Mouse (Mus musculus) hindbrain, embryonic 16.5 days (tissue): Measurements from ENCODE around the gene Elmo2. TPM values are rescaled to one million over a fixed set of nuclear protein-coding genes. Genes with fewer than 3 reads are reported as not detected.

Experiments used
- ATAC-seq: fragments of 200-750 bp; cut with Nextera tagmentation; 2 replicates; pipeline ENCODE4 v1.8.0; 2017; ENCODE audit warnings: moderate TSS enrichment, moderate library complexity
- H3K27ac ChIP-seq: fragments of 300-500 bp; sonication (generic); 2 replicates; pipeline ENCODE4 v1.5.1; 2014; ENCODE audit warnings: low read depth, mild to moderate bottlenecking, control low read depth, low read length, moderate library complexity
- H3K27me3 ChIP-seq: fragments of 300-500 bp; sonication (generic); replicated peaks from 2 replicates; pipeline ENCODE4 v1.6.1; 2014; ENCODE audit warnings: low read length; ENCODE audit not compliant: control insufficient read depth, insufficient read depth
- H3K36me3 ChIP-seq: fragments of 300-500 bp; sonication (generic); 2 replicates; pipeline ENCODE4 v1.6.1; 2014; ENCODE audit warnings: mild to moderate bottlenecking, low read length, moderate library complexity, mixed read lengths; ENCODE audit not compliant: control insufficient read depth, insufficient read depth
- H3K4me1 ChIP-seq: fragments of 300-500 bp; sonication (generic); 2 replicates; pipeline ENCODE4 v1.6.1; 2014; ENCODE audit warnings: low read depth, low read length; ENCODE audit not compliant: control insufficient read depth, insufficient read depth
- H3K4me2 ChIP-seq: fragments of 300-500 bp; sonication (generic); 2 replicates; pipeline ENCODE4 v1.6.1; 2014; ENCODE audit warnings: mild to moderate bottlenecking, low read length, control low read depth, moderate library complexity
- H3K4me3 ChIP-seq: fragments of 300-500 bp; sonication (generic); 2 replicates; pipeline ENCODE4 v1.5.1; 2014; ENCODE audit warnings: mild to moderate bottlenecking, low read length, control low read depth, moderate library complexity
- H3K9ac ChIP-seq: fragments of 300-500 bp; sonication (generic); 2 replicates; pipeline ENCODE4 v1.6.1; 2014; ENCODE audit warnings: low read depth, mild to moderate bottlenecking, control low read depth, low read length, moderate library complexity
- H3K9me3 ChIP-seq: fragments of 300-500 bp; sonication (generic); 2 replicates; pipeline ENCODE4 v1.6.1; 2014; ENCODE audit warnings: mild to moderate bottlenecking, low read length, moderate library complexity; ENCODE audit not compliant: control insufficient read depth
- WGBS: fragments of 180-500 bp; shearing (Covaris S2); extraction: QIAGEN DNeasy Blood & Tissue Kit; methylation state at CpG from one replicate; pipeline ENCODE4 v1.1.7; 2014; 5-methylcytosine and 5-hydroxymethylcytosine counted together
- polyA plus RNA-seq: library from polyadenylated mRNA; unstranded; fragments of >200 nt; fragmentation: Nextera tagmentation; extraction: Ambion mirVana; gene quantifications from 2 replicates; pipeline ENCODE4 v1.2.1, GENCODE M21; 2015

The Elmo2 gene
- polyA plus RNA-seq, 1 experiment from 2014 or later: 96.2 TPM

DNA sequence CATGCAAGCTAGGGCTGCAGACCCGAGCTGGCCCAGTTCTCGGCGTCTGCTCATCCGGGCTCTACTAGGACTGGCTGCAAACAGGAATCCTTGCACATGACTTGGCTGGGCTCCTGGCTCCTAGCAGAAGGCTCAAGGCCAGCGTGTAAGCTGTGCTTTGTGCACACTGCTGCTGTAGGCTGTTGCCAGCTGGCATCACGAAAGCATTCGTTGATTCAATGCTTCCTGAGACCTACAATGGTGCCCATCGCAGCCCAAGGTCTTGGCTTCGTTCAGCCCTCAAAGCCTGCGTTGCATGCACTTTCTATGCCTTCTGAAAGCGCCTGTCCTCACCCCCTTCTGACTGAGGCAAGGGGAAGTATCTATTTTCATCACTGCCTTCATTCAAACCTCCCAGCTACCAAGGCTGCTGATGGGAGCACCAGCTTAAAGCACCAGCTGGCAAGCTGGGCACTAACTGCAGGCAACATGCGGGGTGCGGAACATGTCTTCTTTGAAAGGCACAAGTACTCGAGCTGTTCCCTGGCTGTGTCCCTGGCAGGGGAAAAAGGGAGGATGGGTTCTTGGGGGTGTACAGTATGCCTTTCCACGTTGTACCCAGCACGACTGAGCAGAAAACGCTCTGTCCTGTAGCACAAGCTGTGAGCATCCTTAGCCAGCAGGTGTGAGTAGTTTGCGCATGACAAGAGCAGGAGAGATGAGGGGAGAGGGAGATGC is 37.8 kb downstream of the Elmo2 start:
- peak overlapping the region; percentile 74 for H3K4me3 ChIP-seq
- H3K9ac ChIP-seq: peak overlapping the region; percentile 77
- H3K36me3 ChIP-seq: peaks cover 21% of the 10 kb centered on the region
- H3K27ac ChIP-seq: peak overlapping the region; percentile 87
- H3K4me2 ChIP-seq: peak overlapping the region; percentile 88
- WGBS: 35% methylated on average over 18 of the region's 18 CpGs
- H3K4me1 ChIP-seq: peaks cover 36% of the 10 kb centered on the region
- no peaks in the 10 kb centered on the region for H3K27me3 ChIP-seq
- H3K9me3 ChIP-seq: no peaks in the 10 kb centered on the region
- peak; percentile 90 for ATAC-seq

GRCm38 (mm10) chr2:165287202-165287984 is 38.9 kb downstream of the Elmo2 start, which contains the start of gene Slc35c2:
Gene Slc35c2, minus strand, starts transcription at chr2:165287869.
- Histone ChIP-seq H3K27me3 (no peaks in the 10 kb centered on the region), H3K27ac (peak within 1 kb of the TSS; percentile 87), H3K4me2 (peak within 1 kb of the TSS; percentile 88), H3K4me1 (peaks cover 36% of the 10 kb centered on the region), H3K9me3 (no peaks in the 10 kb centered on the region), H3K9ac (peak within 1 kb of the TSS; percentile 77), H3K4me3 (peak within 1 kb of the TSS; percentile 74), H3K36me3 (peaks cover 19% of the 10 kb centered on the region)
- WGBS: under 1% methylated on average over 49 of the region's 49 CpGs
- peak; percentile 89 for ATAC-seq

DNA sequence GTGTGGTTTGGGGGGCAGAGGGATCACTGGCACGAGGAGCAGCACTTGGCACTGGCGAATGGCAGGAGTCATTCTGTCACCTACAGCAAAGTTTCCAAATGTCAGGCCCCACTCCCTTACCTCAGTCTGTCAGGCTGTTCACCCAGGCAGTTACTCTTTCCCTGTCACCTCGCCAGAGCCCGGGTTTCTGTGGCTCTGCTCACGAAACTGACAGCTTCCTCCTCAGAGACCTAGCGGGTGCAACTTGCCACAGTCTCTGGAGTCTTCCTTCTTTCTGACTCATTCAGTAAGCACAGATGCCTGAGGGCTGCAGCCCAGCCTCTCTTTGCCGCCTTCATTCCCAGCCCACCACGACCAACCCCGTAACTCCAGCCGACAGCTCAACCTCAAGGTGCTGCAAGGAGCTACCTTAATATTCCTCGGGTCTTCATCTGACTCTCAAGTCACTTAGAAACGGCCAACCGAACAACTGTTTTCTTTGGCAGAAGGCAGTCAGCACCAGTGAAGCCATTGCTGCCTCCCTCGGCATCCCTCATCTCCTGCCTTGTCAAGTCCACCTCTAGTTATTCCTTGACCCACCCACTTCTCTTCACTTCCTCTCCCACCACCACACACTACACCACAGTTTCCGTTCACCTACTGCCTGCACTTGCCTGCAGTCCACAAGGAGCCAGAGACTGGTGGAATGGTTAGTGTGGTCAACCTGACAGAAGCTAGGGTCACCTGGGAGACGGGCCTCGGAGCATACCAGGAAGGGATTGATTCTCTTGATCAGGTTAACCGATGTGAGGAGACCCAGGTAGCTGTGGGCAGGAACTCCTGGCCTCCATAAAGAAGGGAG is 39.7 kb downstream of the Elmo2 start:
- peaks cover 38% of the 10 kb centered on the region for H3K4me1 ChIP-seq
- no peaks in the 10 kb centered on the region for H3K27me3 ChIP-seq
- peak overlapping the region; percentile 77 for H3K9ac ChIP-seq
- H3K9me3 ChIP-seq: no peaks in the 10 kb centered on the region
- ATAC-seq: no peak
- H3K4me3 ChIP-seq: peak overlapping the region; percentile 74
- WGBS: 74% methylated on average over 18 of the region's 18 CpGs
- H3K36me3 ChIP-seq: peaks cover 13% of the 10 kb centered on the region
- no peak overlapping the region; the same call in 1 of the 2 replicates for H3K27ac ChIP-seq
- peak overlapping the region; percentile 88 for H3K4me2 ChIP-seq

DNA sequence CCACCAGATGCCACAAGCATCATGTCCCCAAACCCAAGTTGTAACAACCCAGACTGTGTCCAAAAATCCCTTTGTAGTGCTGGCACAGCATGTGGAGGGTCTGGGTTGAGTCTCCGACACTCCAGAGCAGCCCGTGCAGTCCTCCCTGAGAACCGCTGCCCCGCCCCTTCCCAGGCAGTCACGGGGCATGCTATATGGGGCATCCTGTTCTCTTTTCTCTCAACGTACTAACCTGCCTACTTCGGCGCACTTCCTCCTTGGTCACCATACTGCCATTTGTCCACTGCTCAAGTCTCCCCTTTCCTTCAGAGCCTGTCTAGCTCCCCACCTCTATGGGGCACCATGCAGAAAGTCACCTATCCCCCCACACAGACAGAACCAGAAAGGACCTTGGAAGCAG is 40.7 kb downstream of the Elmo2 start:
- ATAC-seq: no peak
- Histone ChIP-seq H3K4me3 (no peak overlapping the region), H3K27ac (no peak overlapping the region), H3K4me2 (no peak overlapping the region), H3K36me3 (peaks cover 13% of the 10 kb centered on the region), H3K9ac (peak overlapping the region; percentile 15; the same call in 1 of the 2 replicates), H3K9me3 (no peaks in the 10 kb centered on the region), H3K27me3 (no peaks in the 10 kb centered on the region), H3K4me1 (peaks cover 38% of the 10 kb centered on the region)
- 86% methylated on average over 8 of the region's 8 CpGs for WGBS

DNA sequence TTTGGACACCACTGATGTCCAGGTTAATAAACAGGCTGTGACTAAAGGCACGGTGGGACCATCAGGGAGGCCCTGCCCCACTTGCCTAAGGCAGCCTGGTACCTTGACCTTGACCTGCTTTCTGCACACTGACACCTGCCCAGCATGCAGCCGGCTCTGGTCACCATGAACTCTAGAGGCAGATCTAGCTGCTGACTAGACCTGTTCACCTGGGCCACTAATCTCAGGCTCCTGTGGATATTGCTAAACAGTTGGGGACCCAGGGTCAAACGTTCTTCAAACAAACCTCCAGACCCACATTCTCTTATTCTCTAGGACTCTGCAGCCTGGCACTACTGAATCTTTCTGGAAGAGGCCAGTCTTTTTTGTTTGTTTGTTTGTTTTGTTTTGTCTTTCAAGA is 41.2 kb downstream of the Elmo2 start:
- H3K9ac ChIP-seq: no peak overlapping the region
- H3K36me3 ChIP-seq: peaks cover 11% of the 10 kb centered on the region
- no peak overlapping the region for H3K27ac ChIP-seq
- ATAC-seq: no peak
- 87% methylated on average over 3 of the region's 3 CpGs for WGBS
- peaks cover 38% of the 10 kb centered on the region for H3K4me1 ChIP-seq
- no peaks in the 10 kb centered on the region for H3K9me3 ChIP-seq
- no peak overlapping the region for H3K4me2 ChIP-seq
- no peak overlapping the region for H3K4me3 ChIP-seq
- no peaks in the 10 kb centered on the region for H3K27me3 ChIP-seq

GRCm38 (mm10) chr2:165284377-165284776 is 41.9 kb downstream of the Elmo2 start:
- H3K36me3 ChIP-seq: peaks cover 6% of the 10 kb centered on the region; the same call in 1 of the 2 replicates
- no peak overlapping the region for H3K4me3 ChIP-seq
- WGBS: 82% methylated on average over 7 of the region's 7 CpGs
- no peak for ATAC-seq
- no peaks in the 10 kb centered on the region for H3K9me3 ChIP-seq
- H3K4me1 ChIP-seq: peaks cover 31% of the 10 kb centered on the region
- H3K4me2 ChIP-seq: no peak overlapping the region
- H3K27ac ChIP-seq: no peak overlapping the region
- H3K9ac ChIP-seq: no peak overlapping the region
- H3K27me3 ChIP-seq: no peaks in the 10 kb centered on the region

DNA sequence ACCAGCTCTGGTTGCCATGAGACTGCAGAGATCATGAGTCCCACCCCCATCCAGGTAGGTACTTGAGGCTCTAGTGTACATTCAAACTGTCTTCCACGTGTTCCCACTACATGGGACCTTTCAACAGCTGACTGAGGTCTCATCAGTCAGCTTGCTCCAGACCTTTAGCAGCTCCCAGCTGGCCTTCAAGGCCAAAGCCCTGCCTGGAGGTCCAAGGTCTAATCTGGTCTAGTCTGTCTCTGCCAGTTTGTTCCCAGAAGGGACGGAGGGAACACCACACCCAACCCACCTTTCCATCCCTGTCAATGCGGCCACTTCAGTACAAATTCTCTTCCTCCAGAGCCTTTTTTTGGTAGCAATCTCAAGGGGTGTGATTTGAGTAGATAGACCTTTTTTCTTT is 42.6 kb downstream of the Elmo2 start:
- peaks cover 26% of the 10 kb centered on the region for H3K4me1 ChIP-seq
- H3K27ac ChIP-seq: no peak overlapping the region
- H3K9me3 ChIP-seq: no peaks in the 10 kb centered on the region
- WGBS: 91% methylated on average over 3 of the region's 3 CpGs
- peaks cover 6% of the 10 kb centered on the region; the same call in 1 of the 2 replicates for H3K36me3 ChIP-seq
- H3K27me3 ChIP-seq: no peaks in the 10 kb centered on the region
- H3K4me3 ChIP-seq: no peak overlapping the region
- H3K4me2 ChIP-seq: no peak overlapping the region
- no peak overlapping the region for H3K9ac ChIP-seq
- ATAC-seq: no peak

GRCm38 (mm10) chr2:165281779-165282311 is 44.4 kb downstream of the Elmo2 start:
- Histone ChIP-seq H3K9ac (no peak overlapping the region), H3K4me1 (peaks cover 14% of the 10 kb centered on the region), H3K27ac (peak overlapping the region; percentile 21; the same call in 1 of the 2 replicates), H3K27me3 (no peaks in the 10 kb centered on the region), H3K4me2 (no peak overlapping the region), H3K36me3 (peaks cover 10% of the 10 kb centered on the region), H3K9me3 (no peaks in the 10 kb centered on the region), H3K4me3 (no peak overlapping the region)
- ATAC-seq: peak; percentile 41; the same call in 1 of the 2 replicates
- 37% methylated on average over 5 of the region's 6 CpGs for WGBS
